Mouse (Mus musculus): Measurements from ENCODE around the gene Emp3.

- TF ChIP-seq CTCF (IDR thresholded peaks at IDR 0.05; ENCODE audit: control insufficient read depth, insufficient read depth, low read length) = no peak
- TF ChIP-seq POLR2A (IDR thresholded peaks at IDR 0.05; ENCODE audit: borderline replicate concordance, control insufficient read depth, low read depth, low read length) = no peak
Measured at GRCm38 (mm10) chr7:45915011-45915410, 6.2 kb downstream of the Emp3 start.
